Mouse (Mus musculus) erythroblast, embryonic 14.5 days (primary cell): Measurements from ENCODE around the gene Fam110c. TPM values are rescaled to one million over a fixed set of nuclear protein-coding genes. Genes with fewer than 3 reads are reported as not detected.

ENCODE experiments used
- H3K27me3 ChIP-seq: 2 replicates; pipeline ENCODE4 v1.6.1; 2012; ENCODE audit warnings: inconsistent platforms; ENCODE audit not compliant: control insufficient read depth
- H3K36me3 ChIP-seq: 2 replicates; pipeline ENCODE4 v1.6.1; 2012; ENCODE audit warnings: mild to moderate bottlenecking, inconsistent platforms; ENCODE audit not compliant: control insufficient read depth
- H3K4me1 ChIP-seq: 2 replicates; pipeline ENCODE4 v1.6.1; 2012; ENCODE audit warnings: inconsistent platforms; ENCODE audit not compliant: control insufficient read depth
- H3K4me3 ChIP-seq: replicated peaks from 2 replicates; pipeline ENCODE3; 2012; ENCODE audit warnings: moderate library complexity, mild to moderate bottlenecking, inconsistent platforms
- H3K9me3 ChIP-seq: 2 replicates; pipeline ENCODE4 v1.6.1; 2012; ENCODE audit warnings: low read length, inconsistent platforms, mixed read lengths; ENCODE audit not compliant: control insufficient read depth
- GATA1 ChIP-seq: IDR thresholded peaks from 2 replicates; pipeline ENCODE4 v1.6.1; 2012; ENCODE audit warnings: low read length, inconsistent platforms, mixed read lengths
- TAL1 ChIP-seq: IDR thresholded peaks from 3 replicates; pipeline ENCODE4 v1.6.1; 2012; ENCODE audit warnings: low read length, inconsistent platforms, mixed read lengths
- polyA plus RNA-seq: library from polyadenylated mRNA; stranded (reverse); fragments of >175 nt; gene quantifications from 2 replicates; pipeline ENCODE4 v1.2.3, GENCODE M21; 2012

The Fam110c gene
- polyA plus RNA-seq, 1 experiment = not detected

GRCm38 (mm10) chr12:31092481-31092880 is 18.8 kb downstream of the Fam110c start:
- H3K36me3 ChIP-seq = no peaks in the 10 kb centered on the region
- TF ChIP-seq TAL1 (no peak), GATA1 (no peak)

GRCm38 (mm10) chr12:31097185-31097584 is 23.5 kb downstream of the Fam110c start:
- Histone ChIP-seq H3K27me3 (no peaks in the 10 kb centered on the region), H3K36me3 (no peaks in the 10 kb centered on the region), H3K9me3 (no peaks in the 10 kb centered on the region), H3K4me3 (no peak overlapping the region), H3K4me1 (no peaks in the 10 kb centered on the region)
- TF ChIP-seq GATA1 (no peak), TAL1 (no peak)

More at GRCm38 (mm10) chr12:31092481-31092880, 18.8 kb downstream of the Fam110c start:
- Histone ChIP-seq H3K9me3 (no peaks in the 10 kb centered on the region), H3K4me3 (no peak overlapping the region), H3K27me3 (no peaks in the 10 kb centered on the region), H3K4me1 (peaks cover under 1% of the 10 kb centered on the region; the same call in 1 of the 2 replicates)

- no peak for TF ChIP-seq TAL1
- TF ChIP-seq GATA1 = no peak
- Histone ChIP-seq H3K4me1 (no peaks in the 10 kb centered on the region), H3K27me3 (no peaks in the 10 kb centered on the region), H3K4me3 (no peak overlapping the region), H3K36me3 (no peaks in the 10 kb centered on the region), H3K9me3 (no peaks in the 10 kb centered on the region)
Observed at GRCm38 (mm10) chr12:31101190-31101589, 27.5 kb downstream of the Fam110c start.

GRCm38 (mm10) chr12:31101821-31102220 is 28.2 kb downstream of the Fam110c start:
- Histone ChIP-seq H3K4me1 (no peaks in the 10 kb centered on the region), H3K9me3 (no peaks in the 10 kb centered on the region), H3K27me3 (no peaks in the 10 kb centered on the region), H3K36me3 (no peaks in the 10 kb centered on the region), H3K4me3 (no peak overlapping the region)
- TF ChIP-seq TAL1 (no peak), GATA1 (no peak)

- TF ChIP-seq TAL1 = no peak
- TF ChIP-seq GATA1 = no peak
- Histone ChIP-seq H3K27me3 (no peaks in the 10 kb centered on the region), H3K36me3 (no peaks in the 10 kb centered on the region), H3K4me3 (no peak overlapping the region), H3K9me3 (no peaks in the 10 kb centered on the region), H3K4me1 (no peaks in the 10 kb centered on the region)
Observed at GRCm38 (mm10) chr12:31116005-31116466, 42.4 kb downstream of the Fam110c start.

- H3K9me3 ChIP-seq = no peaks in the 10 kb centered on the region
- no peaks in the 10 kb centered on the region for H3K27me3 ChIP-seq
- no peaks in the 10 kb centered on the region for H3K36me3 ChIP-seq
- H3K4me3 ChIP-seq = no peak overlapping the region
- TF ChIP-seq GATA1 (no peak), TAL1 (no peak)
- no peaks in the 10 kb centered on the region for H3K4me1 ChIP-seq
Observed at GRCm38 (mm10) chr12:31120535-31120934, 46.9 kb downstream of the Fam110c start.

GRCm38 (mm10) chr12:31122892-31123622 is 49.4 kb downstream of the Fam110c start:
- no peaks in the 10 kb centered on the region for H3K27me3 ChIP-seq
- H3K36me3 ChIP-seq = no peaks in the 10 kb centered on the region
- H3K9me3 ChIP-seq = no peaks in the 10 kb centered on the region
- H3K4me3 ChIP-seq = no peak overlapping the region
- no peak for TF ChIP-seq TAL1
- TF ChIP-seq GATA1 = no peak
- H3K4me1 ChIP-seq = no peaks in the 10 kb centered on the region

- no peaks in the 10 kb centered on the region for H3K9me3 ChIP-seq
- no peaks in the 10 kb centered on the region for H3K27me3 ChIP-seq
- no peaks in the 10 kb centered on the region for H3K4me1 ChIP-seq
- H3K36me3 ChIP-seq = no peaks in the 10 kb centered on the region
- no peak for TF ChIP-seq TAL1
- TF ChIP-seq GATA1 = no peak
- no peak overlapping the region for H3K4me3 ChIP-seq
Observed at GRCm38 (mm10) chr12:31126071-31126470, 52.4 kb downstream of the Fam110c start.

GRCm38 (mm10) chr12:31129548-31129947 is 55.9 kb downstream of the Fam110c start:
- TF ChIP-seq GATA1 (no peak), TAL1 (no peak)
- no peaks in the 10 kb centered on the region for H3K27me3 ChIP-seq
- H3K9me3 ChIP-seq = no peaks in the 10 kb centered on the region
- no peak overlapping the region for H3K4me3 ChIP-seq
- no peaks in the 10 kb centered on the region for H3K36me3 ChIP-seq
- H3K4me1 ChIP-seq = no peaks in the 10 kb centered on the region

Other genes starting within 250 kb of the Fam110c start
- 0.02 TPM in 1 of 2 replicates, not detected in the other for gene Alkal2, start 189.5 kb upstream of the Fam110c start, polyA plus RNA-seq
- 1.4 and 1.8 TPM in 2 replicates for gene Acp1, start 162.3 kb upstream of the Fam110c start, polyA plus RNA-seq
- gene Sh3yl1, start 162.2 kb upstream of the Fam110c start, polyA plus RNA-seq = 4.8 and 5.1 TPM in 2 replicates
- gene Gm6993, start 166.9 kb downstream of the Fam110c start, polyA plus RNA-seq = not detected in 2 replicates
- gene Lamb1, start 191.4 kb downstream of the Fam110c start, polyA plus RNA-seq = 0.01 and 0.13 TPM in 2 replicates